Mouse (Mus musculus) MN1 (cell line): ENCODE data around the gene Jrkl.

Experiments used
- DNase-seq: peaks from one replicate; pipeline ENCODE4 v3.0.0-alpha.2; 2016; ENCODE audit warnings: low spot score

The Jrkl gene

GRCm38 (mm10) chr9:13245481-13245880 is at the start of gene Jrkl:
Jrkl (minus strand) TSS chr9:13245829.
- peak; percentile 30 for DNase-seq

- DNase-seq, result no peak
Observed at GRCm38 (mm10) chr9:13287482-13287881, 41.9 kb upstream of the Jrkl start.

- DNase-seq, result no peak
Observed at GRCm38 (mm10) chr9:13273219-13273618, 27.6 kb upstream of the Jrkl start.

- DNase-seq, result no peak
Observed at GRCm38 (mm10) chr9:13260980-13261379, 15.4 kb upstream of the Jrkl start.

GRCm38 (mm10) chr9:13258173-13258572 is 12.5 kb upstream of the Jrkl start:
- DNase-seq, result no peak

- DNase-seq, result no peak
Observed at GRCm38 (mm10) chr9:13256726-13257125, 11.1 kb upstream of the Jrkl start.

- DNase-seq, result no peak
Observed at GRCm38 (mm10) chr9:13251251-13251650, 5.6 kb upstream of the Jrkl start.

GRCm38 (mm10) chr9:13248104-13248503 is 2.5 kb upstream of the Jrkl start:
- DNase-seq, result no peak

- DNase-seq, result peak; percentile 84
Observed at GRCm38 (mm10) chr9:13246815-13247638, 1.4 kb upstream of the Jrkl start, which contains the start of gene Ccdc82. Ccdc82 (plus strand) TSS chr9:13246955.

GRCm38 (mm10) chr9:13242321-13242720 is 3.3 kb downstream of the Jrkl start:
- peak; percentile 42 for DNase-seq

- peak; percentile 56 for DNase-seq
Observed at GRCm38 (mm10) chr9:13231545-13232216, 13.9 kb downstream of the Jrkl start.

- DNase-seq, result no peak
Observed at GRCm38 (mm10) chr9:13230553-13230952, 15.1 kb downstream of the Jrkl start.

GRCm38 (mm10) chr9:13225872-13226271 is 19.8 kb downstream of the Jrkl start:
- no peak for DNase-seq

- DNase-seq, result no peak
Observed at GRCm38 (mm10) chr9:13206369-13206768, 39.3 kb downstream of the Jrkl start.

GRCm38 (mm10) chr9:13203681-13204080 is 41.9 kb downstream of the Jrkl start:
- no peak for DNase-seq

GRCm38 (mm10) chr9:13203109-13203508 is 42.5 kb downstream of the Jrkl start:
- DNase-seq, result no peak

- no peak for DNase-seq
Observed at GRCm38 (mm10) chr9:13200079-13200478, 45.5 kb downstream of the Jrkl start.

GRCm38 (mm10) chr9:13195762-13196161 is 49.9 kb downstream of the Jrkl start:
- no peak for DNase-seq

GRCm38 (mm10) chr9:13195268-13195667 is 50.4 kb downstream of the Jrkl start:
- peak; percentile 32 for DNase-seq

GRCm38 (mm10) chr9:13194619-13195018 is 51.0 kb downstream of the Jrkl start:
- no peak for DNase-seq
